Mouse (Mus musculus): Measurements from ENCODE around the gene Aldh16a1.
"Not testable (repeated sequence)": the region's sequence is repeated elsewhere in the genome, so short reads cannot be mapped to it uniquely, and the experiment has no call there.

GRCm38 (mm10) chr7:45153052-45153451, 1.3 kb downstream of the Aldh16a1 start:
- not testable (repeated sequence) for TF ChIP-seq POLR2A, CTCF (IDR thresholded peaks at IDR 0.05; ENCODE audit: insufficient read depth, low read depth, low read length)
